Mouse (Mus musculus) stomach, postnatal 0 days (tissue): ENCODE measurements around the gene Ube2j1. TPM values are rescaled to one million over a fixed set of nuclear protein-coding genes. Genes with fewer than 3 reads are reported as not detected.

ENCODE experiments used
- ATAC-seq: fragments of 200-750 bp; cut with Nextera tagmentation; 2 replicates; pipeline ENCODE4 v1.8.0; 2017; ENCODE audit not compliant: low FRiP score, low TSS enrichment
- DNase-seq: peaks from one replicate; pipeline ENCODE4 v3.0.0-alpha.2; 2016; ENCODE audit warnings: low spot score
- H3K27ac ChIP-seq: fragments of 300-500 bp; sonication (generic); replicated peaks from 2 replicates; pipeline ENCODE4 v1.5.1; 2014; ENCODE audit warnings: mild to moderate bottlenecking, control low read depth
- H3K27me3 ChIP-seq: fragments of 300-500 bp; sonication (generic); 2 replicates; pipeline ENCODE4 v1.6.1; 2014; ENCODE audit warnings: low read length; ENCODE audit not compliant: control insufficient read depth, insufficient read depth
- H3K36me3 ChIP-seq: fragments of 300-500 bp; sonication (generic); 2 replicates; pipeline ENCODE4 v1.6.1; 2014; ENCODE audit warnings: low read length, mixed read lengths; ENCODE audit not compliant: control insufficient read depth, insufficient read depth
- H3K4me1 ChIP-seq: fragments of 300-500 bp; sonication (generic); replicated peaks from 2 replicates; pipeline ENCODE4 v1.6.1; 2014; ENCODE audit warnings: antibody characterized with exemption; ENCODE audit not compliant: control insufficient read depth, insufficient read depth
- H3K4me2 ChIP-seq: fragments of 300-500 bp; sonication (generic); replicated peaks from 2 replicates; pipeline ENCODE4 v1.6.1; 2014; ENCODE audit warnings: low read depth, mild to moderate bottlenecking, control low read depth, moderate library complexity
- H3K4me3 ChIP-seq: fragments of 300-500 bp; sonication (generic); 2 replicates; pipeline ENCODE4 v1.5.1; 2014; ENCODE audit warnings: low read depth, low read length, control low read depth
- H3K9ac ChIP-seq: fragments of 300-500 bp; sonication (generic); 2 replicates; pipeline ENCODE4 v1.6.1; 2014; ENCODE audit warnings: mild to moderate bottlenecking, low read length, control low read depth, mixed read lengths
- H3K9me3 ChIP-seq: fragments of 300-500 bp; sonication (generic); 2 replicates; pipeline ENCODE4 v1.6.1; 2016; ENCODE audit warnings: low read length; ENCODE audit not compliant: control insufficient read depth
- CTCF ChIP-seq: IDR thresholded peaks from 2 replicates; pipeline ENCODE4 v1.5.1; 2016; ENCODE audit warnings: antibody characterized with exemption, low read depth, mild to moderate bottlenecking, moderate library complexity
- EP300 ChIP-seq: optimal IDR thresholded peaks from 2 replicates; pipeline ENCODE3; 2016; ENCODE audit warnings: antibody characterized with exemption
- WGBS: fragments of 180-500 bp; shearing (Covaris S2); extraction: QIAGEN DNeasy Blood & Tissue Kit; methylation state at CpG from one replicate; pipeline ENCODE4 v1.1.7; 2014; 5-methylcytosine and 5-hydroxymethylcytosine counted together
- polyA plus RNA-seq: library from polyadenylated mRNA; unstranded; fragments of >200 nt; fragmentation: Nextera tagmentation; extraction: Ambion mirVana; gene quantifications from 2 replicates; pipeline ENCODE4 v1.2.1, GENCODE M21; 2015

The Ube2j1 gene
- polyA plus RNA-seq, 1 experiment from 2014 or later: 35.1 TPM

DNA sequence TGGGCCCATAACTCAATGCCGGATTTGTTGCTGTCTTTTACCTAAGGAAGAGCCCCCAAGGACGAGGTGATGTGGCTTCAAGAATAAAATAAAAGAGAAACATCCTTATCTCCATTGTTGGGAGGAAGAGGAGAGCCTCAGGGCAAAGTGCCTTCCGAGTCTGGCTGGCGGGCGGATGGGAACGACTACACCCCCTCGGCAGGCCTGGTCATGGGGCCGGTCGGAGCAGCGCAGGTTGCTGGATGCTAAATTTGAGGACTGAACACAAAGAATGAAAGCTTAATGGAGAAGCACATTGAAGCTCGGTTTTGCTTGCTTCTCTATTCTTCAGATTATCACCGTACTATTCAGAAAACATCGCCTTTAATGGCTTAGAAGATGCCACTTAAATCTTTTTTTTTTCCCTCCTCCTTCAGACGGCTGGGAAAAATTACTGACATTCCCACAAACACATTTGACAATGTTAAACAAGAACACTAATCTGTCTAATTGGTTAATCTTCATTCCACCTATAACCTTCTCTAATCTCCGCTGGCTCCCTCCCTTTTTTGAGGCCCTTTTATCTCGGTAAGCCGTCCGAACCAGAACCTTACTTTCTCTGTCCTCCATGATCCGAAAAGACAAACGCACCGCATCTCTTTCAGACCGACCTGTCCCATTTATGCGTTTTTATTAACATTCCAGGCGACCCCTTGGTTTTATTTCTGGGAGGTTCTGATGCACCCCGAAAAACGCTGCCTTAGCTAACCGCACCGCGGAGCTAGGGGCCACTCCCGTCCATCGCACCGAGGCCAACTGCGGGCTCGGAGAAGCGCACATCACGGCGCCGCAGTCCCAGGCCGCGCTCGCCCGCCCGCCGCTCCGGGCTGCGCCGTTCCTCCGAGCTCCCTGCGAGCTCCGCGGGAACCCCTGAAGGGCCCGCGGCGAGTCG is 687 bp upstream of the Ube2j1 start:
- Histone ChIP-seq H3K4me1 (no peaks in the 10 kb centered on the region), H3K4me3 (peak overlapping the region; percentile 86), H3K27ac (peak overlapping the region; percentile 99), H3K36me3 (no peaks in the 10 kb centered on the region), H3K9ac (peak overlapping the region; percentile 97), H3K9me3 (no peaks in the 10 kb centered on the region), H3K27me3 (no peaks in the 10 kb centered on the region), H3K4me2 (peak overlapping the region; percentile 77)
- DNase-seq (peak; percentile 45), ATAC-seq (peak; percentile 75)
- TF ChIP-seq CTCF: no peak
- no peak for TF ChIP-seq EP300
- 2% methylated on average over 55 of the region's 55 CpGs for WGBS

DNA sequence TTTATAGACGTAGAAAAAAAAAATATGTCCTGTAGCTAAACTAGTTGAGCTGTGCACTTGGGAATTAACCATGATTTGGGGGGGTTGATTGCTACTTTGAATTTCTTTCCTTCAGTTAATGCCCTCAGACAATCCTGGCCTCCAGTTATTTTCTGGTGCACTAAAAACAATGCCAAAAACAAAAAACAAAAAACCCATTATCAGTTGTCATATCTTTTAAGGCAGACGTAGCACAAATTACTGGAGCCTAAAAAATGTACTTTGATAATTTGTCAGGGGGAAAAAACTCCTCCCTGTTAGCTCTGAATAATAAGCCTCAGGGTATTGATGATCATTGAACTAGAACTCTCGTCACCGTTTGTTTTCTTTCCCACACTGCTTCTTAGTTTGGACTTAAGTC is 829 bp downstream of the Ube2j1 start:
- Histone ChIP-seq H3K4me1 (no peaks in the 10 kb centered on the region), H3K27me3 (no peaks in the 10 kb centered on the region), H3K4me2 (peak overlapping the region; percentile 77), H3K27ac (no peak overlapping the region; the same call in 1 of the 2 replicates), H3K4me3 (peak overlapping the region; percentile 86), H3K9me3 (no peaks in the 10 kb centered on the region), H3K36me3 (no peaks in the 10 kb centered on the region), H3K9ac (peak overlapping the region; percentile 97)
- 13% methylated on average over 4 of the region's 4 CpGs for WGBS
- ATAC-seq: no peak
- DNase-seq: no peak
- TF ChIP-seq CTCF (no peak), EP300 (no peak)

DNA sequence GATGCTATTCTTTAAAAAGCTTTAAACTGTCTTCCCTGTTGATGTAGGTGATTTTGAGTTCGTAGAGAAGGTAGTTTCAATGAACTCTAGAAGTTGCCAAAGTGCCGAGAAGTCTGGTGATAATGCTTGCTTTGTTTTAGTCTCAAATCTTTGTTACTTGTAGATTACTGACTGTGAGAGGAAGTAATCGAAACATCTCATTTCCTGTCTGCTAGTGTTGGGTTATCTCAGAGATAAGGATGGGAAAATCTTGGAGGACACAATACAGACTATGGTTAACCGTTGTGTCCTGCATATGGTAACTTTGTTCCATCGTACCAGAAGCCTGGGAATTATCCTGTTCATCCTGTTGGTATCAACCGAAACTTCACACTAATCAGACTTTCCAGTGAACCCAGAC is 2.3 kb downstream of the Ube2j1 start:
- Histone ChIP-seq H3K27ac (no peak overlapping the region), H3K9ac (no peak overlapping the region), H3K4me2 (no peak overlapping the region), H3K9me3 (no peaks in the 10 kb centered on the region), H3K4me3 (no peak overlapping the region), H3K36me3 (peaks cover 5% of the 10 kb centered on the region; the same call in 1 of the 2 replicates), H3K27me3 (no peaks in the 10 kb centered on the region), H3K4me1 (no peaks in the 10 kb centered on the region)
- TF ChIP-seq EP300 (no peak), CTCF (no peak)
- no peak for ATAC-seq
- 69% methylated on average over 6 of the region's 6 CpGs for WGBS
- DNase-seq: no peak

DNA sequence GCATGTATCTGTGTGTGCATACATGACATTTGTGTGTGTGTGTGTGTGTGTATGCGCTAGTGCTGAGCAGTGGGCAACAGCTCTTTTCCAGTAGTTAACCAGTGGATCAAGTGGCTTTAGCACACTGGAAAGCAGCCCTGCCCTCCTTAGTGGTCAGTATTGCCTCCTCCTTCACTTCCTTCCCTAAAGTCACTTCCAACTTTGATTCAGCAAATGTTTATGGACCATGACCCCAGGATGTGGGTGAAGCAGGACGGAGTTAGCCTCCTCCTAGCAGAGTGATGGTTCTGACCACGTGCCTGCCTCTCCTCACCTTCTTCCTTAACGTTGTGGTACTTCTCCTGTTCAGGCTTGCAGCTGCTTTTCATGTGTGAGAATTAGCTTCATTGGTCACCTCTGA is 8.6 kb downstream of the Ube2j1 start:
- Histone ChIP-seq H3K4me2 (no peak overlapping the region), H3K9me3 (no peaks in the 10 kb centered on the region), H3K9ac (no peak overlapping the region), H3K36me3 (peaks cover 21% of the 10 kb centered on the region), H3K27ac (no peak overlapping the region), H3K27me3 (no peaks in the 10 kb centered on the region), H3K4me1 (no peaks in the 10 kb centered on the region), H3K4me3 (no peak overlapping the region)
- ATAC-seq (no peak), DNase-seq (no peak)
- no peak for TF ChIP-seq EP300
- TF ChIP-seq CTCF: no peak
- 72% methylated on average over 4 of the region's 4 CpGs for WGBS

DNA sequence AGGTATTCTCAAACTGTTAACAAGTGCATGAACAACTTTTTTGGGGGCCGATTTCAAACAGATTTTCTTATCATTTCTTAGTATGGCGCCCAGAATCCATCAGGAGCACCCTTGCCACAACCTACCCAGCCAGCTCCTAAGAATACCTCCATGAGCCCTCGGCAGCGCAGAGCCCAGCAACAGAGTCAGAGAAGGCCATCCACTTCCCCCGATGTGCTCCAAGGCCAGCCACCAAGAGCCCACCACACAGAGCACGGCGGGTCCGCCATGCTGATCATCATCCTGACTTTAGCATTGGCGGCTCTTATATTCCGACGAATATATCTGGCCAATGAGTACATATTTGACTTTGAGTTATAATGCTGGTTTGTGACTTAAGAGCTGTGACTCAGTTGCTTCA is 18.4 kb downstream of the Ube2j1 start:
- DNase-seq (no peak), ATAC-seq (no peak)
- Histone ChIP-seq H3K4me1 (no peaks in the 10 kb centered on the region), H3K9ac (no peak overlapping the region), H3K27ac (no peak overlapping the region), H3K4me2 (no peak overlapping the region), H3K36me3 (peaks cover 25% of the 10 kb centered on the region), H3K9me3 (no peaks in the 10 kb centered on the region), H3K27me3 (no peaks in the 10 kb centered on the region), H3K4me3 (no peak overlapping the region)
- 93% methylated on average over 11 of the region's 11 CpGs for WGBS
- no peak for TF ChIP-seq EP300
- no peak for TF ChIP-seq CTCF

DNA sequence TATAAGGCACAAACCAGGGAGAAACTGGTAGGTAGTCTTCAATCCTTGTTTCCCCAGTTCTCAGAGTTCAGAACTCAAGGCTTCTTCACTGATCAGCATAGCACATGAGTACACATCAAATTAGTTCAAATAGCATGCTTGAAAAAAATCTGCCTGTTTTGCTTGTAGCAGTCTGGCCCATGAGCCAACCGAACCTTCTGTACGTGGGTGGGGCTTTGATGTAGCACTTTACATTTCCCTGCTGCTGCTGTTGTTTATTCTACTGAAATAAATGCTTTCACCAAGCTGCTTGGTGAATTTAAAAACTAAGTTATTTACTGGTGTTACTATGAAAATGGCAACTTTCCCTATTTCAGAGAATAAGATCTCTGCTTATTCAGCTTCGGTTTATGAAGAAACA is 20.8 kb downstream of the Ube2j1 start:
- no peak overlapping the region for H3K9ac ChIP-seq
- H3K36me3 ChIP-seq: peaks cover 14% of the 10 kb centered on the region
- no peak overlapping the region for H3K27ac ChIP-seq
- DNase-seq: no peak
- H3K9me3 ChIP-seq: no peaks in the 10 kb centered on the region
- no peak for TF ChIP-seq EP300
- no peak overlapping the region for H3K4me3 ChIP-seq
- WGBS: 76% methylated on average over 3 of the region's 3 CpGs
- H3K4me1 ChIP-seq: no peaks in the 10 kb centered on the region
- no peaks in the 10 kb centered on the region for H3K27me3 ChIP-seq
- H3K4me2 ChIP-seq: no peak overlapping the region
- no peak for ATAC-seq
